Mouse (Mus musculus) forebrain, postnatal 0 days (tissue): ENCODE measurements at regions not wholly inside any gene's neighbourhood (a gene's known extent, or its start where the extent isn't known, plus 50 kb on each side); places are given as distances from the start of the nearest gene placed in this dataset.

Source experiments
- ATAC-seq: fragments of 200-750 bp; cut with Nextera tagmentation; 2 replicates; pipeline ENCODE4 v1.8.0; 2017; ENCODE audit warnings: mild to moderate bottlenecking, moderate library complexity
- DNase-seq: peaks from one replicate; pipeline ENCODE4 v3.0.0-alpha.2; 2015
- H3K27ac ChIP-seq: fragments of 300-500 bp; sonication (generic); 2 replicates; pipeline ENCODE4 v1.5.1; 2014; ENCODE audit warnings: low read depth, mild to moderate bottlenecking, antibody characterized with exemption, low read length, moderate library complexity, mixed read lengths
- H3K27me3 ChIP-seq: fragments of 300-500 bp; sonication (generic); 2 replicates; pipeline ENCODE4 v1.6.1; 2014; ENCODE audit warnings: mild to moderate bottlenecking, low read length, mixed read lengths; ENCODE audit not compliant: insufficient read depth
- H3K36me3 ChIP-seq: fragments of 300-500 bp; sonication (generic); 2 replicates; pipeline ENCODE4 v1.6.1; 2014; ENCODE audit warnings: mild to moderate bottlenecking, moderate library complexity; ENCODE audit not compliant: insufficient read depth
- H3K4me1 ChIP-seq: fragments of 300-500 bp; sonication (generic); 2 replicates; pipeline ENCODE4 v1.6.1; 2014; ENCODE audit warnings: antibody characterized with exemption; ENCODE audit not compliant: insufficient read depth
- H3K4me2 ChIP-seq: fragments of 300-500 bp; sonication (generic); 2 replicates; pipeline ENCODE4 v1.6.1; 2014; ENCODE audit warnings: low read depth, mild to moderate bottlenecking, moderate library complexity
- H3K4me3 ChIP-seq: fragments of 300-500 bp; sonication (generic); 2 replicates; pipeline ENCODE4 v1.5.1; 2014; ENCODE audit warnings: low read depth, low read length, mixed read lengths
- H3K9ac ChIP-seq: fragments of 300-500 bp; sonication (generic); 2 replicates; pipeline ENCODE4 v1.6.1; 2014; ENCODE audit warnings: mild to moderate bottlenecking
- H3K9me3 ChIP-seq: fragments of 300-500 bp; sonication (generic); 2 replicates; pipeline ENCODE4 v1.6.1; 2016; ENCODE audit warnings: low read length
- CTCF ChIP-seq: sonication (generic); IDR thresholded peaks from 2 replicates; pipeline ENCODE4 v1.5.1; 2016; ENCODE audit warnings: antibody characterized with exemption, control low read depth, low read depth
- WGBS: fragments of 180-500 bp; shearing (Covaris S2); extraction: QIAGEN DNeasy Blood & Tissue Kit; methylation state at CpG from one replicate; pipeline ENCODE4 v1.1.7; 2014; 5-methylcytosine and 5-hydroxymethylcytosine counted together

- Histone ChIP-seq H3K4me3 (no peak overlapping the region), H3K36me3 (no peaks in the 10 kb centered on the region), H3K27me3 (no peaks in the 10 kb centered on the region), H3K4me2 (no peak overlapping the region), H3K27ac (no peak overlapping the region), H3K9ac (no peak overlapping the region), H3K9me3 (no peaks in the 10 kb centered on the region), H3K4me1 (no peaks in the 10 kb centered on the region)
- no peak for TF ChIP-seq CTCF
- 18% methylated on average over 4 of the region's 4 CpGs for WGBS
- DNase-seq, result no peak
- ATAC-seq, result no peak
Measured at GRCm38 (mm10) chr16:93533205-93533604, 70.7 kb downstream of the Setd4 start.

DNA sequence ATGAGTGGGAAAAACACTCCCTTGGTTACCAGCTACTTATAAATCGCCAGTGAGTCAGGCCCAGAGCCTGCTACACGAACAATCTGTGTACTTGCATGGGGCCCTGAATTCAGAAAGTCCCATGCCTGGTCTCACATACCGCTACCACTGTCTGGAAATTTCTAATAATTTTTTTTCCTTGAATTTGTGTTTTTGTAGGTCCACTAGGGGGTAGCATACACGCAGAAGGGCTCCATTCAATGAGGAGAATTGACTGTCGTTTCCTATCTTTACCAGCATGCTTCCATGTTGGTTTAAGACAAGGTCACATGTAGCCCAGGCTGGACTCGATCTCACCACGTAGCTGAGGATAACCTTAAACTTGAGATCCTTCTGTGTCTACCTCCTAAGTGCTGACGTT lies 71.9 kb downstream of the Setd4 start:
- H3K27me3 ChIP-seq, result no peaks in the 10 kb centered on the region
- H3K4me1 ChIP-seq, result no peaks in the 10 kb centered on the region
- whole genome bisulfite sequencing, result 82% methylated on average over 8 of the region's 8 CpGs
- no peak overlapping the region for H3K9ac ChIP-seq
- TF ChIP-seq CTCF, result no peak
- no peak overlapping the region for H3K4me3 ChIP-seq
- H3K27ac ChIP-seq, result no peak overlapping the region
- no peaks in the 10 kb centered on the region for H3K36me3 ChIP-seq
- H3K4me2 ChIP-seq, result no peak overlapping the region
- DNase-seq (no peak), ATAC-seq (no peak)
- H3K9me3 ChIP-seq, result no peaks in the 10 kb centered on the region

- H3K27me3 ChIP-seq, result no peaks in the 10 kb centered on the region
- no peak overlapping the region for H3K4me3 ChIP-seq
- DNase-seq (no peak), ATAC-seq (no peak)
- no peaks in the 10 kb centered on the region for H3K9me3 ChIP-seq
- H3K36me3 ChIP-seq, result no peaks in the 10 kb centered on the region
- no peak overlapping the region for H3K4me2 ChIP-seq
- no peaks in the 10 kb centered on the region for H3K4me1 ChIP-seq
- no peak overlapping the region for H3K9ac ChIP-seq
- H3K27ac ChIP-seq, result no peak overlapping the region
- WGBS, result 69% methylated on average over 2 of the region's 2 CpGs
- TF ChIP-seq CTCF, result 0 out of 2 replicates have a peak, but pooled peaks have one; percentile 12
Measured at GRCm38 (mm10) chr16:93522485-93522884, 81.4 kb downstream of the Setd4 start.

GRCm38 (mm10) chr16:93520481-93520880 lies 83.4 kb downstream of the Setd4 start:
- no peak overlapping the region for H3K9ac ChIP-seq
- no peak overlapping the region for H3K4me2 ChIP-seq
- no peaks in the 10 kb centered on the region for H3K27me3 ChIP-seq
- no peak for TF ChIP-seq CTCF
- H3K36me3 ChIP-seq, result no peaks in the 10 kb centered on the region
- no peaks in the 10 kb centered on the region for H3K4me1 ChIP-seq
- 90% methylated on average over 3 of the region's 3 CpGs for WGBS
- DNase-seq, result no peak
- no peaks in the 10 kb centered on the region for H3K9me3 ChIP-seq
- no peak overlapping the region for H3K4me3 ChIP-seq
- H3K27ac ChIP-seq, result no peak overlapping the region
- ATAC-seq, result no peak

DNA sequence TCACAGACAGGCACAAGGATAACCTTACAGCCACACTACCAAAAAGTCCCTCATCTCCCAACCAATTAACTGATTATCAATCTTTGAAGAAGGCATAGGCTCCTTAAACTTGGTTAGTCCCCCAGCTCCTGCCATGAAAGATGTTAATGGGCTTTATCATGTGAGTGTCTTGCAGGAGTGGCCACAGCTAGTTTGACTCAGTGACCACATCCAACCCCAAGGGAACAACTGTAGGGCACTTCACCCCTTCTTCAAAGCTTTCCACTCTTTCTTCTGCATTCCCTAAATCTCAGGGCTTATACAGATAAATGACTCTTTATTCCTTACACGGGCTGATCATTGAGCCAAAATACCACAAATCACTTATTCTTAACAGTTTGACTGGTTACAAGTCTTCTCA lies 85.2 kb downstream of the Setd4 start:
- WGBS, result 77% methylated on average over 1 of the region's 1 CpGs
- no peak overlapping the region for H3K9ac ChIP-seq

GRCm38 (mm10) chr16:93516793-93517192 lies 87.1 kb downstream of the Setd4 start:
- no peak for TF ChIP-seq CTCF
- Histone ChIP-seq H3K27ac (no peak overlapping the region), H3K36me3 (no peaks in the 10 kb centered on the region), H3K9me3 (no peaks in the 10 kb centered on the region), H3K9ac (no peak overlapping the region), H3K4me2 (no peak overlapping the region), H3K27me3 (no peaks in the 10 kb centered on the region), H3K4me3 (no peak overlapping the region), H3K4me1 (no peaks in the 10 kb centered on the region)
- no peak for ATAC-seq
- DNase-seq, result no peak
- WGBS, result 82% methylated on average over 5 of the region's 5 CpGs

More for the DNA sequence above, 85.2 kb downstream of the Setd4 start:
- Histone ChIP-seq H3K36me3 (no peaks in the 10 kb centered on the region), H3K27ac (no peak overlapping the region), H3K27me3 (no peaks in the 10 kb centered on the region), H3K9me3 (no peaks in the 10 kb centered on the region), H3K4me1 (no peaks in the 10 kb centered on the region), H3K4me2 (no peak overlapping the region), H3K4me3 (no peak overlapping the region)
- ATAC-seq (no peak), DNase-seq (no peak)
- no peak for TF ChIP-seq CTCF

- H3K36me3 ChIP-seq, result no peaks in the 10 kb centered on the region
- peak; percentile 62 for DNase-seq
- H3K9me3 ChIP-seq, result no peaks in the 10 kb centered on the region
- H3K27ac ChIP-seq, result no peak overlapping the region
- WGBS, result 57% methylated on average over 5 of the region's 5 CpGs
- TF ChIP-seq CTCF, result no peak
- H3K9ac ChIP-seq, result no peak overlapping the region
- no peak overlapping the region for H3K4me2 ChIP-seq
- H3K27me3 ChIP-seq, result no peaks in the 10 kb centered on the region
- no peaks in the 10 kb centered on the region for H3K4me1 ChIP-seq
- H3K4me3 ChIP-seq, result no peak overlapping the region
- ATAC-seq, result peak; percentile 34; the same call in 1 of the 2 replicates
Measured at GRCm38 (mm10) chr16:93515456-93515941, 88.4 kb downstream of the Setd4 start.

GRCm38 (mm10) chr16:93513616-93514041 lies 90.2 kb downstream of the Setd4 start:
- no peaks in the 10 kb centered on the region for H3K4me1 ChIP-seq
- H3K4me3 ChIP-seq, result no peak overlapping the region
- H3K27ac ChIP-seq, result no peak overlapping the region
- no peaks in the 10 kb centered on the region for H3K9me3 ChIP-seq
- H3K4me2 ChIP-seq, result no peak overlapping the region
- ATAC-seq, result no peak
- DNase-seq, result no peak
- no peak for TF ChIP-seq CTCF
- no peak overlapping the region for H3K9ac ChIP-seq
- H3K27me3 ChIP-seq, result no peaks in the 10 kb centered on the region
- H3K36me3 ChIP-seq, result no peaks in the 10 kb centered on the region
- WGBS, result 90% methylated on average over 5 of the region's 5 CpGs
